Mouse (Mus musculus): ENCODE results near the gene Cpt1c.

GRCm38 (mm10) chr7:45015344-45015956, 40.8 kb upstream of the Cpt1c start:
- TF ChIP-seq USF1 (IDR thresholded peaks at IDR 0.05; ENCODE audit: low read depth): no peak
- TF ChIP-seq CTCF (IDR thresholded peaks at IDR 0.05; ENCODE audit: control insufficient read depth, insufficient read depth, insufficient read length): no peak

All from C2C12 (cell line).